28 mouse cellular contexts compared by ENCODE assay signal in the genomic region with DNA sequence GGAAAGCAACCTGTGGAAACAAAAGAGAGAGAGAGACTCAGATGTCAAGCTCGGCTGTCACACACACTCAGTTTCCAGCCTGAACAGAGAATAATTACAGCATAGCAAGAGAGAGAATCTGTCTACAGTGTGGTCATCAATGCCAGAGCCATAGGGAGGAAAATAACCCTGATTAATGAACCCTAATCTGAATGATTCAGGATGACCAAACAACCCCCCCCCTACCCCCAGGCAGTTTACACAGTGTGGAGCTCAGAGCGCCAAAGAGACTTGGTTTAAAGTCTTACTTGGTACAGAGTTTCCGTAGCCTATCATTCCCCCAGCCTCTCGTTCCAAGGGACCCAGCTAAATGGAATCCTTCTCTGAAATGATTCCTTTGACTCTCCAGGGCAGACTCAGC. TPM values are rescaled to one million over a fixed set of nuclear protein-coding genes. Genes with fewer than 3 reads are reported as not detected.
DNase-seq lines count a peak whose midpoint lies in the region; ATAC-seq and TF ChIP-seq lines count a peak whose summit lies in the region.
"Had no signal": no experiment of that assay in that cellular context is flagged by ENCODE, and none has a peak within 500 bp of the region (broad histone marks: within the 10 kb centered on the region; RNA-seq: fewer than 3 reads in every experiment).

No protein-coding gene starts in this region.

- no peaks in the 10 kb centered on the region for H3K9me3 ChIP-seq in kidney, embryonic 15.5 days (replicated peaks)
- H3K9me3 ChIP-seq in lung, embryonic 14.5 days (ENCODE audit: low read depth, low read length): no peaks in the 10 kb centered on the region
- H3K9me3 ChIP-seq in embryonic facial prominence, embryonic 14.5 days (ENCODE audit: control insufficient read depth, low read length): no peaks in the 10 kb centered on the region
- no peaks in the 10 kb centered on the region for H3K9me3 ChIP-seq in midbrain, embryonic 16.5 days (replicated peaks; ENCODE audit: control insufficient read depth, low read length, poor library complexity, severe bottlenecking)
- H3K9me3 ChIP-seq: embryonic facial prominence, embryonic 13.5 days; forebrain, embryonic 10.5 days; forebrain, embryonic 13.5 days; heart, embryonic 12.5 days; heart, embryonic 15.5 days; hindbrain, embryonic 10.5 days; hindbrain, embryonic 13.5 days had no signal

- H3K9ac ChIP-seq in kidney, embryonic 15.5 days: no peak overlapping the region
- H3K9ac ChIP-seq in lung, embryonic 14.5 days: no peak overlapping the region
- H3K9ac ChIP-seq in embryonic facial prominence, embryonic 14.5 days (ENCODE audit: low read depth, low read length): no peak overlapping the region
- H3K9ac ChIP-seq in midbrain, embryonic 16.5 days (ENCODE audit: low read depth, low read length): no peak overlapping the region
- H3K9ac ChIP-seq: embryonic facial prominence, embryonic 13.5 days; forebrain, embryonic 13.5 days; forebrain, postnatal 0 days; heart, embryonic 12.5 days; heart, embryonic 15.5 days; hindbrain, embryonic 13.5 days had no signal

- H3K4me2 ChIP-seq in kidney, embryonic 15.5 days: no peak overlapping the region
- H3K4me2 ChIP-seq in lung, embryonic 14.5 days: no peak overlapping the region
- H3K4me2 ChIP-seq in embryonic facial prominence, embryonic 14.5 days (ENCODE audit: low read depth, low read length): no peak overlapping the region
- H3K4me2 ChIP-seq in midbrain, embryonic 16.5 days (ENCODE audit: low read length): no peak overlapping the region
- H3K4me2 ChIP-seq: embryonic facial prominence, embryonic 13.5 days; forebrain, embryonic 13.5 days; heart, embryonic 12.5 days; heart, embryonic 15.5 days; hindbrain, embryonic 13.5 days had no signal

- no peak overlapping the region for H3K4me3 ChIP-seq in kidney, embryonic 15.5 days (replicated peaks)
- no peak overlapping the region for H3K4me3 ChIP-seq in lung, embryonic 14.5 days (ENCODE audit: low read depth, low read length)
- H3K4me3 ChIP-seq in embryonic facial prominence, embryonic 14.5 days (ENCODE audit: low read depth, low read length): no peak overlapping the region
- H3K4me3 ChIP-seq in midbrain, embryonic 16.5 days (ENCODE audit: low read depth, low read length): no peak overlapping the region
- H3K4me3 ChIP-seq: embryonic facial prominence, embryonic 13.5 days; forebrain, embryonic 10.5 days; forebrain, embryonic 13.5 days; heart, embryonic 12.5 days; heart, embryonic 15.5 days; hindbrain, embryonic 10.5 days; hindbrain, embryonic 13.5 days had no signal

- no peak for TF ChIP-seq CTCF in lung, embryonic 14.5 days (IDR thresholded peaks at IDR 0.05; ENCODE audit: low read depth)

- H3K36me3 ChIP-seq in kidney, embryonic 15.5 days: no peaks in the 10 kb centered on the region
- no peaks in the 10 kb centered on the region for H3K36me3 ChIP-seq in lung, embryonic 14.5 days (ENCODE audit: insufficient read depth)
- no peaks in the 10 kb centered on the region for H3K36me3 ChIP-seq in embryonic facial prominence, embryonic 14.5 days (ENCODE audit: control insufficient read depth, insufficient read depth, low read length)
- no peaks in the 10 kb centered on the region for H3K36me3 ChIP-seq in midbrain, embryonic 16.5 days (ENCODE audit: control insufficient read depth, insufficient read depth, low read length)
- H3K36me3 ChIP-seq: embryonic facial prominence, embryonic 13.5 days; forebrain, embryonic 10.5 days; heart, embryonic 12.5 days; heart, embryonic 15.5 days; hindbrain, embryonic 10.5 days; hindbrain, embryonic 13.5 days had no signal

- H3K27ac ChIP-seq in kidney, embryonic 15.5 days: no peak overlapping the region
- H3K27ac ChIP-seq in lung, embryonic 14.5 days (ENCODE audit: low read depth): no peak overlapping the region
- H3K27ac ChIP-seq in embryonic facial prominence, embryonic 14.5 days (replicated peaks; ENCODE audit: low read depth, low read length): no peak overlapping the region
- H3K27ac ChIP-seq in midbrain, embryonic 16.5 days (ENCODE audit: low read length): no peak overlapping the region
- H3K27ac ChIP-seq: embryonic facial prominence, embryonic 13.5 days; forebrain, embryonic 10.5 days; forebrain, embryonic 13.5 days; heart, embryonic 15.5 days; hindbrain, embryonic 10.5 days; hindbrain, embryonic 13.5 days had no signal

- ATAC-seq in kidney, embryonic 15.5 days (replicated peaks; ENCODE audit: low FRiP score): peak; percentile 68
- peak; percentile 48; the same call in 1 of the 2 replicates for ATAC-seq in lung, embryonic 14.5 days (ENCODE audit: insufficient read depth)
- ATAC-seq in embryonic facial prominence, embryonic 14.5 days (ENCODE audit: low read depth): peak; percentile 44; the same call in 1 of the 2 replicates
- ATAC-seq in midbrain, embryonic 16.5 days: no peak
- ATAC-seq: CD4-positive, CD25-positive, alpha-beta regulatory T cell, adult 4 months; forebrain, embryonic 13.5 days; forebrain, postnatal 0 days; hindbrain, embryonic 16.5 days; Patski had no signal

- peaks cover 7% of the 10 kb centered on the region; the same call in 1 of the 2 replicates for H3K4me1 ChIP-seq in kidney, embryonic 15.5 days
- H3K4me1 ChIP-seq in lung, embryonic 14.5 days (ENCODE audit: insufficient read depth): peaks cover 5% of the 10 kb centered on the region; the same call in 1 of the 2 replicates
- peaks cover 15% of the 10 kb centered on the region for H3K4me1 ChIP-seq in embryonic facial prominence, embryonic 14.5 days (ENCODE audit: control insufficient read depth, insufficient read depth, low read length)
- no peaks in the 10 kb centered on the region for H3K4me1 ChIP-seq in midbrain, embryonic 16.5 days (ENCODE audit: control insufficient read depth, insufficient read depth, low read length)
- H3K4me1 ChIP-seq: forebrain, embryonic 10.5 days; forebrain, embryonic 13.5 days; heart, embryonic 15.5 days; hindbrain, embryonic 10.5 days; hindbrain, embryonic 13.5 days had no signal

- DNase-seq in kidney, adult 8-10 months: no peak
- no peak for DNase-seq in lung, embryonic 14.5 days
- DNase-seq in lung, postnatal 10 days: no peak
- DNase-seq in embryonic facial prominence, embryonic 14.5 days (ENCODE audit: low spot score): no peak
- no peak for DNase-seq in thymus, adult 18-20 months
- DNase-seq: adrenal gland, postnatal 10 days; adrenal gland, postnatal 36 days; cerebellum, adult 18-20 months; cerebellum, adult 9-10 months; cerebellum, postnatal 14 days; forebrain, postnatal 0 days; gastrocnemius, postnatal 25 days; heart, adult 18-20 months; heart, postnatal 10 days; heart, postnatal 36 days had no signal

- 34% methylated on average over 4 of the region's 4 CpGs for WGBS in kidney, embryonic 15.5 days
- 44% methylated on average over 4 of the region's 4 CpGs for WGBS in lung, embryonic 14.5 days
- WGBS in embryonic facial prominence, embryonic 14.5 days: 49% methylated on average over 4 of the region's 4 CpGs
- 73% methylated on average over 4 of the region's 4 CpGs for WGBS in midbrain, embryonic 16.5 days

- H3K27me3 ChIP-seq in kidney, embryonic 15.5 days: peaks cover 7% of the 10 kb centered on the region; the same call in 1 of the 2 replicates
- H3K27me3 ChIP-seq in lung, embryonic 14.5 days (ENCODE audit: insufficient read depth, low read length): no peaks in the 10 kb centered on the region
- H3K27me3 ChIP-seq in embryonic facial prominence, embryonic 14.5 days (replicated peaks; ENCODE audit: control insufficient read depth, insufficient read depth, low read length): no peaks in the 10 kb centered on the region
- H3K27me3 ChIP-seq in midbrain, embryonic 16.5 days (ENCODE audit: control insufficient read depth, insufficient read depth, low read depth, low read length): no peaks in the 10 kb centered on the region
- H3K27me3 ChIP-seq: forebrain, embryonic 13.5 days had no signal

RNA-seq across cellular contexts. Expression of gene Lhx8, which starts 45.1 kb away (rescaled TPM):
- not detected in 2 replicates for polyA plus RNA-seq in kidney, embryonic 15.5 days (2015; fragmentation: Nextera tagmentation; extraction: Ambion mirVana)
- not detected in 2 replicates for polyA plus RNA-seq in lung, embryonic 14.5 days (2014; fragmentation: Nextera tagmentation; extraction: Ambion mirVana)
- polyA plus RNA-seq in embryonic facial prominence, embryonic 14.5 days (2014; fragmentation: Nextera tagmentation; extraction: Ambion mirVana): 12.0 and 15.1 TPM in 2 replicates
- polyA plus RNA-seq in midbrain, embryonic 16.5 days (2015; fragmentation: Nextera tagmentation; extraction: Ambion mirVana): 2.9 and 4.3 TPM in 2 replicates
- polyA plus RNA-seq: C2C12; CD4-positive, CD25-positive, alpha-beta regulatory T cell, adult 4 months; heart, embryonic 12.5 days; Patski had no signal
